Comparison of ENCODE assay signal across 12 mouse cellular contexts in the genomic region with DNA sequence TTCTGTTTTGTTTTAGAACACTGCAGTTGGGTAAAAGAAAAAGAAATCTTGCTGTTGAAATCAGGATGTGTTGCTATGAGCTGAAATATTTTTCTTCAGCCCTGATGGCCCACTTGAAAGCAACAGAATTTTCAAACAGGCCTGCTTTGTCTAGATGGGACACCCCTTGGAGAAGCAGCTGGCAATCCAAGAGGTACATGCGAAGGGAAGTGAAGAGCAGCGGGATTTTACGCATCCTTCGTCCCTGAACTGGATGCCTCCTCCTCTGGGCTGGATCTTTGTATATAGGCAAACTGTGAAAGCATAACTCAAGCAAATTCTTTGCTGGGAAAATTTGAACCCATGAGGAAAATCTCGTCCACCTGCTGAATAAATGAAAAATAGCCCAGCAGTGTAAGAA.
A peak's percentile ranks its signal among the peaks of the same experiment; 100 is the strongest.
DNase-seq lines count a peak whose midpoint lies in the region; ATAC-seq and TF ChIP-seq lines count a peak whose summit lies in the region.
"Had no signal": no experiment of that assay in that cellular context is flagged by ENCODE, and none has a peak within 500 bp of the region (broad histone marks: within the 10 kb centered on the region; RNA-seq: fewer than 3 reads in every experiment).

No protein-coding gene starts in this region.

- peak overlapping the region; percentile 59 for H3K27ac ChIP-seq in heart, embryonic 10.5 days
- H3K27ac ChIP-seq in heart, embryonic 12.5 days (ENCODE audit: poor library complexity, severe bottlenecking): no peak overlapping the region
- no peak overlapping the region for H3K27ac ChIP-seq in midbrain, postnatal 0 days (ENCODE audit: low read depth, low read length)
- no peak overlapping the region for H3K27ac ChIP-seq in midbrain, embryonic 13.5 days
- H3K27ac ChIP-seq in limb, embryonic 10.5 days: peak overlapping the region; percentile 64; the same call in 1 of the 2 replicates
- H3K27ac ChIP-seq in thymus, adult 2 months (ENCODE audit: control insufficient read depth, insufficient read depth, low read length): no peak overlapping the region

- intact Hi-C loops in gastrocnemius, postnatal 14 days (cut with DNase I; ENCODE audit: low total_unique reads): no loop called here

- TF ChIP-seq POLR2A in thymus, adult 2 months (IDR thresholded peaks at IDR 0.05; ENCODE audit: control insufficient read depth, extremely low read depth, insufficient read depth, low read length, poor library complexity): no peak

- no peak for ATAC-seq in heart, embryonic 12.5 days (ENCODE audit: insufficient number of reproducible peaks, low FRiP score)
- no peak for ATAC-seq in midbrain, postnatal 0 days (ENCODE audit: low FRiP score)
- ATAC-seq in midbrain, embryonic 13.5 days: no peak

- DNase-seq in heart, embryonic 10.5 days (ENCODE audit: low spot score): no peak
- peak; percentile 43 for DNase-seq in midbrain, postnatal 0 days (ENCODE audit: low spot score)
- DNase-seq in limb, embryonic 10.5 days (ENCODE audit: low spot score): no peak
- DNase-seq in thymus, adult 2 months: no peak
- DNase-seq in gastrocnemius, postnatal 14 days: no peak
- DNase-seq in adrenal gland, adult (ENCODE audit: inconsistent age in 2 of 2, low spot score in 1 of 2): no peak
- DNase-seq: cerebellum, adult 11 months; lung, postnatal 14 days; right cerebral cortex, postnatal 14 days had no signal

- TF ChIP-seq CTCF in midbrain, postnatal 0 days (IDR thresholded peaks at IDR 0.05): no peak
- no peak for TF ChIP-seq CTCF in thymus, adult 2 months (IDR thresholded peaks at IDR 0.05; ENCODE audit: borderline replicate concordance, control insufficient read depth, extremely low read depth, insufficient read depth, low read length, poor library complexity)

- WGBS in heart, embryonic 10.5 days: 64% methylated on average over 5 of the region's 5 CpGs
- WGBS in heart, embryonic 12.5 days: 76% methylated on average over 5 of the region's 5 CpGs
- WGBS in midbrain, postnatal 0 days: 59% methylated on average over 5 of the region's 5 CpGs
- WGBS in midbrain, embryonic 13.5 days: 32% methylated on average over 5 of the region's 5 CpGs
- WGBS in limb, embryonic 10.5 days: 65% methylated on average over 5 of the region's 5 CpGs
- 94% methylated on average over 5 of the region's 5 CpGs for WGBS in thymus, adult 2 months

- peaks cover 41% of the 10 kb centered on the region for H3K4me1 ChIP-seq in heart, embryonic 10.5 days
- peaks cover 18% of the 10 kb centered on the region for H3K4me1 ChIP-seq in heart, embryonic 12.5 days (replicated peaks)
- H3K4me1 ChIP-seq in midbrain, postnatal 0 days (ENCODE audit: insufficient read depth, low read length): no peaks in the 10 kb centered on the region
- H3K4me1 ChIP-seq in midbrain, embryonic 13.5 days (replicated peaks): peaks cover 47% of the 10 kb centered on the region
- peaks cover 57% of the 10 kb centered on the region for H3K4me1 ChIP-seq in limb, embryonic 10.5 days
- no peaks in the 10 kb centered on the region for H3K4me1 ChIP-seq in thymus, adult 2 months (replicated peaks; ENCODE audit: control insufficient read depth, insufficient read depth, low read length)

- H3K9ac ChIP-seq in heart, embryonic 12.5 days: no peak overlapping the region
- no peak overlapping the region for H3K9ac ChIP-seq in midbrain, postnatal 0 days (replicated peaks; ENCODE audit: low read length, poor library complexity, severe bottlenecking)
- H3K9ac ChIP-seq in midbrain, embryonic 13.5 days (replicated peaks): no peak overlapping the region

- H3K27me3 ChIP-seq in heart, embryonic 10.5 days (ENCODE audit: insufficient read depth, poor library complexity, severe bottlenecking): no peaks in the 10 kb centered on the region
- H3K27me3 ChIP-seq in heart, embryonic 12.5 days (replicated peaks): no peaks in the 10 kb centered on the region
- H3K27me3 ChIP-seq in midbrain, postnatal 0 days (ENCODE audit: insufficient read depth, low read length): no peaks in the 10 kb centered on the region
- 0 out of 2 replicates have a peak, but pooled peaks cover 5% of the 10 kb centered on the region for H3K27me3 ChIP-seq in midbrain, embryonic 13.5 days
- peaks cover 30% of the 10 kb centered on the region; the same call in 1 of the 2 replicates for H3K27me3 ChIP-seq in limb, embryonic 10.5 days (ENCODE audit: low read depth, poor library complexity, severe bottlenecking)
- no peaks in the 10 kb centered on the region for H3K27me3 ChIP-seq in thymus, adult 2 months (ENCODE audit: control insufficient read depth, insufficient read depth, low read length)

- no peaks in the 10 kb centered on the region for H3K9me3 ChIP-seq in heart, embryonic 10.5 days
- no peaks in the 10 kb centered on the region for H3K9me3 ChIP-seq in heart, embryonic 12.5 days (replicated peaks)
- H3K9me3 ChIP-seq in midbrain, postnatal 0 days (ENCODE audit: low read length): no peaks in the 10 kb centered on the region
- H3K9me3 ChIP-seq in midbrain, embryonic 13.5 days: no peaks in the 10 kb centered on the region
- no peaks in the 10 kb centered on the region for H3K9me3 ChIP-seq in limb, embryonic 10.5 days (replicated peaks)
- H3K9me3 ChIP-seq: embryonic facial prominence, embryonic 10.5 days had no signal

- no peak overlapping the region for H3K4me2 ChIP-seq in heart, embryonic 12.5 days
- H3K4me2 ChIP-seq in midbrain, postnatal 0 days (ENCODE audit: low read depth, low read length, poor library complexity, severe bottlenecking): no peak overlapping the region
- no peak overlapping the region for H3K4me2 ChIP-seq in midbrain, embryonic 13.5 days (replicated peaks)

- no peak overlapping the region for H3K4me3 ChIP-seq in heart, embryonic 10.5 days
- no peak overlapping the region for H3K4me3 ChIP-seq in heart, embryonic 12.5 days
- no peak overlapping the region for H3K4me3 ChIP-seq in midbrain, postnatal 0 days (ENCODE audit: low read depth, low read length)
- H3K4me3 ChIP-seq in midbrain, embryonic 13.5 days (replicated peaks): no peak overlapping the region
- H3K4me3 ChIP-seq in limb, embryonic 10.5 days: no peak overlapping the region
- no peak overlapping the region for H3K4me3 ChIP-seq in thymus, adult 2 months (ENCODE audit: control insufficient read depth, insufficient read depth, low read length)
- H3K4me3 ChIP-seq: embryonic facial prominence, embryonic 10.5 days had no signal

- H3K36me3 ChIP-seq in heart, embryonic 10.5 days: no peaks in the 10 kb centered on the region
- H3K36me3 ChIP-seq in heart, embryonic 12.5 days: no peaks in the 10 kb centered on the region
- no peaks in the 10 kb centered on the region for H3K36me3 ChIP-seq in midbrain, postnatal 0 days (ENCODE audit: insufficient read depth, low read length)
- H3K36me3 ChIP-seq in midbrain, embryonic 13.5 days: no peaks in the 10 kb centered on the region
- no peaks in the 10 kb centered on the region for H3K36me3 ChIP-seq in limb, embryonic 10.5 days
- H3K36me3 ChIP-seq in thymus, adult 2 months (ENCODE audit: control insufficient read depth, insufficient read depth, low read length): no peaks in the 10 kb centered on the region
- H3K36me3 ChIP-seq: embryonic facial prominence, embryonic 10.5 days had no signal

Comparison
In these comparisons a context has a peak if more than half of its experiments do, and no peak if none do; other contexts are left out.
1. H3K27ac ChIP-seq: peak in heart, embryonic 10.5 days (single experiment) and limb, embryonic 10.5 days (single experiment); none in heart, embryonic 12.5 days (single experiment), midbrain, postnatal 0 days (single experiment), midbrain, embryonic 13.5 days (single experiment) and thymus, adult 2 months (single experiment).